Mouse (Mus musculus): Measurements from ENCODE around the gene Nobox.

DNA sequence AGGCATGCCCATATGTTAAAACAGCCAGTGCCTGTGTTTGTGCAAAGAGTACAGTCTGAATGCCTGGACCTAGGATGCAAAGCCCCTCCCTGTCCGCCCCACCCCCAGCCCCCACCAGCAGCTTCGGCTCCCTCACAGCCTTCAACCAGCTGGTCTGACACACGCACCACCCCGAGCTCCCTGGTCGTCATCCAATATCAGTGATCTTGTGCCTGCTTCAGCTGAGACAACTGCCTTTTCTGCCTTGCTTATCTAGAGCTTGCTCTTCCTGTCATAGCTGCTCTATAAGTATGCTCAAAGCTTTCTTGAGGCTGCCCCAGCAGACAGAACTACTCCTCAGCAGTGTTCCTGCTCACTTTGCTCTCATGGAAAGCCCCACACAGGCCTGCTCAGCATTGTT is 13.4 kb downstream of the Nobox start:
- TF ChIP-seq EP300 (optimal IDR thresholded peaks at IDR 0.05) (no peak), CTCF (IDR thresholded peaks at IDR 0.05; ENCODE audit: low read depth) (no peak)
